Mouse (Mus musculus) heart, embryonic 13.5 days (tissue): Measurements from ENCODE around the gene Trp73. TPM values are rescaled to one million over a fixed set of nuclear protein-coding genes. Genes with fewer than 3 reads are reported as not detected.

Source experiments
- ATAC-seq: fragments of 200-750 bp; cut with Nextera tagmentation; 2 replicates; pipeline ENCODE4 v1.8.0; 2017; ENCODE audit warnings: moderate TSS enrichment; ENCODE audit not compliant: insufficient number of reproducible peaks, low FRiP score, low TSS enrichment; ENCODE audit errors: extremely low read depth
- H3K27ac ChIP-seq: fragments of 300-500 bp; sonication (generic); replicated peaks from 2 replicates; pipeline ENCODE4 v1.5.1; 2015; ENCODE audit warnings: moderate library complexity, mild to moderate bottlenecking, inconsistent platforms
- H3K27me3 ChIP-seq: fragments of 300-500 bp; sonication (generic); replicated peaks from 2 replicates; pipeline ENCODE4 v1.6.1; 2015; ENCODE audit warnings: mild to moderate bottlenecking, inconsistent platforms
- H3K36me3 ChIP-seq: fragments of 300-500 bp; sonication (generic); 2 replicates; pipeline ENCODE4 v1.6.1; 2015; ENCODE audit warnings: mild to moderate bottlenecking, inconsistent platforms
- H3K4me1 ChIP-seq: fragments of 300-500 bp; sonication (generic); 2 replicates; pipeline ENCODE4 v1.6.1; 2015; ENCODE audit warnings: inconsistent platforms
- H3K4me2 ChIP-seq: fragments of 300-500 bp; sonication (generic); 2 replicates; pipeline ENCODE4 v1.6.1; 2015; ENCODE audit warnings: inconsistent platforms, mild to moderate bottlenecking, moderate library complexity
- H3K4me3 ChIP-seq: fragments of 300-500 bp; sonication (generic); 2 replicates; pipeline ENCODE4 v1.5.1; 2015; ENCODE audit warnings: moderate library complexity, mild to moderate bottlenecking, inconsistent platforms
- H3K9ac ChIP-seq: fragments of 300-500 bp; sonication (generic); 2 replicates; pipeline ENCODE4 v1.6.1; 2015; ENCODE audit warnings: inconsistent platforms, mild to moderate bottlenecking, moderate library complexity
- H3K9me3 ChIP-seq: fragments of 300-500 bp; sonication (generic); 2 replicates; pipeline ENCODE4 v1.6.1; 2016; ENCODE audit warnings: inconsistent platforms
- WGBS: fragments of 180-500 bp; shearing (Covaris S2); methylation state at CpG from one replicate; pipeline ENCODE4 v1.1.7; 2015; ENCODE audit warnings: mixed read lengths; 5-methylcytosine and 5-hydroxymethylcytosine counted together
- polyA plus RNA-seq: library from polyadenylated mRNA; unstranded; fragments of >200 nt; fragmentation: Nextera tagmentation; extraction: Ambion mirVana; gene quantifications from 2 replicates; pipeline ENCODE4 v1.2.1, GENCODE M21; 2015

Gene Trp73
- polyA plus RNA-seq, 1 experiment from 2014 or later, result 0.07 TPM

GRCm38 (mm10) chr4:154122374-154122773, 17.6 kb downstream of the Trp73 start:
- Histone ChIP-seq H3K27ac (no peak overlapping the region), H3K36me3 (no peaks in the 10 kb centered on the region), H3K27me3 (peaks cover 79% of the 10 kb centered on the region), H3K4me1 (no peaks in the 10 kb centered on the region), H3K4me2 (no peak overlapping the region), H3K9me3 (no peaks in the 10 kb centered on the region), H3K4me3 (no peak overlapping the region), H3K9ac (no peak overlapping the region)
- ATAC-seq, result no peak
- WGBS, result 64% methylated on average over 7 of the region's 7 CpGs

DNA sequence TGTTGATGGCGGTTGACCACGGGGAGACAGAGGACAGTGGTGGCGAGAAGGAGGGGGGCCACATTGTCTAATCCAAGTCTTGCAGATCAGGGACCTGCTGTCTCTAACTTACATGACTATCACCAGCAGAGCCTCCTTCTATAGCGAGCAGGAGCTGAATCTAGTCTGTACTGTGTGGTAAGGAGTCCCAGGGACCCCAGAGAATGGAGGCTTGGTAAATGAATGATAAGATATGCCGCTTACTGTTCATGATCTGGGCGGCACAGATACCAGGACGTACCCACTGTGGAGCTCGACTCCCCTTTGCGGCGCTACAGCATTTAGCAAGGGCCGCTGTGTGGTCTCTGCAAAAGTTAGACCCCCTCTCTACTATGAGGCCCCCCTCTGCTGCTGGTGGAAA, 18.2 kb downstream of the Trp73 start:
- H3K4me1 ChIP-seq, result no peaks in the 10 kb centered on the region

GRCm38 (mm10) chr4:154119208-154119607, 20.8 kb downstream of the Trp73 start:
- 67% methylated on average over 9 of the region's 9 CpGs for WGBS
- no peaks in the 10 kb centered on the region for H3K4me1 ChIP-seq

More for the DNA sequence above, 18.2 kb downstream of the Trp73 start:
- ATAC-seq, result no peak
- Histone ChIP-seq H3K36me3 (no peaks in the 10 kb centered on the region), H3K4me3 (no peak overlapping the region), H3K27ac (no peak overlapping the region), H3K27me3 (peaks cover 73% of the 10 kb centered on the region), H3K9me3 (no peaks in the 10 kb centered on the region), H3K4me2 (no peak overlapping the region), H3K9ac (no peak overlapping the region)
- 64% methylated on average over 11 of the region's 11 CpGs for WGBS

DNA sequence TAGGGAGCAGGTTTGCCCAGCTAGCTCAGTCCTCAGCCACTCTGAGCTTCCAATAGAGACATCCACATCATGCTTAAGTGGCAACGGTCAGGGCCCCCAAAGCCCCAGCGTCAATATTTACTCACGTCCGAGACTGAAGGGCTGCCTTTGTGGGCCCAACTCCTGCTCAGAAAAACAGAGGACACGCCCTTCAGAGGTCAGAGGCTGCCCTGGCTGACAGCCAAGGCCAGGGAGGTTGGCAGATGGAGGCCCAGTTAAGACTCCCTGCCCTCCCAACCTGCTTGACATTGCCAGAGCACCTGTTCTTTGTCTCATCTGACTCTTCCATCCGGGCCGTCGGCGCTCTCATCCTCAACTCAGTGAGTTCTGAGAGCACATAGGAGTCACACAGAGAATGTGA, 21.2 kb downstream of the Trp73 start:
- WGBS, result 66% methylated on average over 9 of the region's 9 CpGs
- ATAC-seq, result no peak
- no peaks in the 10 kb centered on the region for H3K9me3 ChIP-seq

More at GRCm38 (mm10) chr4:154119208-154119607, 20.8 kb downstream of the Trp73 start:
- H3K36me3 ChIP-seq, result no peaks in the 10 kb centered on the region
- no peak for ATAC-seq
- H3K4me2 ChIP-seq, result no peak overlapping the region
- no peak overlapping the region for H3K9ac ChIP-seq
- H3K4me3 ChIP-seq, result no peak overlapping the region
- peaks cover 57% of the 10 kb centered on the region for H3K27me3 ChIP-seq
- H3K9me3 ChIP-seq, result no peaks in the 10 kb centered on the region
- H3K27ac ChIP-seq, result no peak overlapping the region

DNA sequence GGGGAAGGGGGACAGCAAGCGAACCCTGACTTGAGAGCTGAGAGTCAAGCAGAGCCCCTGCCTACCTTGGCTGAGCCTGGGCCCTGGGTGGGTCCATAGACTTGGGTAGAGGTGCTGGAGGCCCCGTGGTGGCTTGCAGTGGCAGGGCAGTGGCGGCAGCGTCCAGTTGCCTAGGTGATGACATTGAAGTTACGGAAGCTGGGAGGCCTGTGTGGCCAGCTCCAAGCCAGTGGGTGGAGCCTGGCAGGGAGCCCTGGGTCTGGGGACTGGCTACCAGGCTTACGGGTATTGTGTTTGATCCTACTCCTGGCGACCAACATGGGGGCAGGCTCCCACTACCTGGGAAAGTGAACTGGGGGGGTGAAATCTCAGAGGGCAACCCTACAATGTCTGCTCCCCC, 23.6 kb downstream of the Trp73 start:
- H3K4me3 ChIP-seq, result no peak overlapping the region
- H3K4me1 ChIP-seq, result no peaks in the 10 kb centered on the region
- H3K27ac ChIP-seq, result no peak overlapping the region
- H3K9ac ChIP-seq, result no peak overlapping the region
- ATAC-seq, result no peak
- no peak overlapping the region for H3K4me2 ChIP-seq
- H3K9me3 ChIP-seq, result no peaks in the 10 kb centered on the region
- WGBS, result 42% methylated on average over 7 of the region's 7 CpGs
- no peaks in the 10 kb centered on the region for H3K36me3 ChIP-seq
- peaks cover 38% of the 10 kb centered on the region for H3K27me3 ChIP-seq

More for the DNA sequence above, 21.2 kb downstream of the Trp73 start:
- no peak overlapping the region for H3K27ac ChIP-seq
- H3K9ac ChIP-seq, result no peak overlapping the region
- no peaks in the 10 kb centered on the region for H3K4me1 ChIP-seq
- H3K27me3 ChIP-seq, result peaks cover 53% of the 10 kb centered on the region
- no peak overlapping the region for H3K4me2 ChIP-seq
- no peak overlapping the region for H3K4me3 ChIP-seq
- no peaks in the 10 kb centered on the region for H3K36me3 ChIP-seq

- peaks cover 74% of the 10 kb centered on the region for H3K27me3 ChIP-seq
- no peaks in the 10 kb centered on the region for H3K36me3 ChIP-seq
- H3K9ac ChIP-seq, result no peak overlapping the region
- ATAC-seq, result no peak
- no peak overlapping the region for H3K4me2 ChIP-seq
- WGBS, result 72% methylated on average over 11 of the region's 11 CpGs
- H3K9me3 ChIP-seq, result no peaks in the 10 kb centered on the region
- H3K4me3 ChIP-seq, result no peak overlapping the region
- H3K4me1 ChIP-seq, result 0 out of 2 replicates have a peak, but pooled peaks cover 3% of the 10 kb centered on the region
- H3K27ac ChIP-seq, result no peak overlapping the region
These were observed 30.2 kb downstream of the Trp73 start for GRCm38 (mm10) chr4:154109850-154110243.

DNA sequence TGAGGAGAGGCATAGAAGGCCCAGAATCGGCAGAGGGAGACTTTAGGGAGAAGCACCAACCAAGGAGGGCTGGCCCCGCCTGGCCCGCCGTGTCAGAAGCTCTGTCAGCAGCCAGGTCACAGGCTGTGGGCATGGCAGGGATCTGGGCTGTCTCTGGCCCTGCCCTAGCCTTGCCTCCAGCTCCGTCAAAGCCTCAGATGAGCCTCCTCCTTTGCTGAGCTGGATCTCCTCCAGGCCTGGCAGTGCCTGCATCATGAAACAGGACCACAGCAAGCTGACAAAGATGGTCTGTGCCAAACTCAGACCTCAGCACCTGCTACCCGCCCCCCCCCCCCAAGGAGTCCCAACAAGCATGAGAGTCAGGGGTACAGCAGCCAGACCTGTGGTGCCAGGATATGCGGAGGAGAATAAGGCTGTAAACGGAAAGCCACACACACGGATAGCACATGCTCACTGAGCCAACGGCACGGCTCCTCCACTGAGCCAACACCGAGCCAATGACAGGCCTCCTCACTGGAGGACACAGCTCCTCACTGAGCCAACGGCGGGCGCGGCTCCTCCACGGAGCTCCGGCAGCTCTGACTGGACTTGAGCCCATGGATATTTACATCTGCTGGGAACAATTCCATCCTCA, 30.7 kb downstream of the Trp73 start:
- WGBS, result 42% methylated on average over 18 of the region's 18 CpGs
- H3K36me3 ChIP-seq, result no peaks in the 10 kb centered on the region
- no peaks in the 10 kb centered on the region for H3K9me3 ChIP-seq
- peaks cover 76% of the 10 kb centered on the region for H3K27me3 ChIP-seq
- H3K4me2 ChIP-seq, result no peak overlapping the region
- H3K4me1 ChIP-seq, result 0 out of 2 replicates have a peak, but pooled peaks cover 3% of the 10 kb centered on the region
- no peak overlapping the region for H3K4me3 ChIP-seq
- no peak overlapping the region for H3K9ac ChIP-seq
- ATAC-seq, result no peak
- H3K27ac ChIP-seq, result no peak overlapping the region

- ATAC-seq, result no peak
- H3K9me3 ChIP-seq, result no peaks in the 10 kb centered on the region
- 66% methylated on average over 13 of the region's 13 CpGs for WGBS
These were observed 33.4 kb downstream of the Trp73 start for GRCm38 (mm10) chr4:154106497-154107061.

GRCm38 (mm10) chr4:154105381-154106001, 34.5 kb downstream of the Trp73 start:
- Histone ChIP-seq H3K9ac (no peak overlapping the region), H3K4me2 (peak overlapping the region; percentile 58), H3K36me3 (no peaks in the 10 kb centered on the region), H3K4me1 (0 out of 2 replicates have a peak, but pooled peaks cover 3% of the 10 kb centered on the region), H3K27ac (no peak overlapping the region), H3K4me3 (peak overlapping the region; percentile 30), H3K27me3 (peaks cover 98% of the 10 kb centered on the region), H3K9me3 (no peaks in the 10 kb centered on the region)
- ATAC-seq, result no peak
- WGBS, result 29% methylated on average over 20 of the region's 20 CpGs

More at GRCm38 (mm10) chr4:154106497-154107061, 33.4 kb downstream of the Trp73 start:
- no peak overlapping the region for H3K4me2 ChIP-seq
- H3K9ac ChIP-seq, result no peak overlapping the region
- no peak overlapping the region for H3K27ac ChIP-seq
- H3K36me3 ChIP-seq, result no peaks in the 10 kb centered on the region
- 0 out of 2 replicates have a peak, but pooled peaks cover 3% of the 10 kb centered on the region for H3K4me1 ChIP-seq
- H3K27me3 ChIP-seq, result peaks cover 97% of the 10 kb centered on the region
- no peak overlapping the region for H3K4me3 ChIP-seq

GRCm38 (mm10) chr4:154103912-154104311, 36.1 kb downstream of the Trp73 start:
- Histone ChIP-seq H3K36me3 (no peaks in the 10 kb centered on the region), H3K27me3 (peaks cover 98% of the 10 kb centered on the region), H3K27ac (no peak overlapping the region), H3K9ac (no peak overlapping the region), H3K9me3 (no peaks in the 10 kb centered on the region), H3K4me1 (0 out of 2 replicates have a peak, but pooled peaks cover 3% of the 10 kb centered on the region), H3K4me2 (no peak overlapping the region), H3K4me3 (no peak overlapping the region)
- 71% methylated on average over 10 of the region's 10 CpGs for WGBS
- ATAC-seq, result no peak

GRCm38 (mm10) chr4:154103386-154103785, 36.6 kb downstream of the Trp73 start:
- Histone ChIP-seq H3K4me2 (no peak overlapping the region), H3K4me3 (no peak overlapping the region), H3K27ac (no peak overlapping the region), H3K4me1 (0 out of 2 replicates have a peak, but pooled peaks cover 3% of the 10 kb centered on the region), H3K27me3 (peaks cover 99% of the 10 kb centered on the region), H3K9me3 (no peaks in the 10 kb centered on the region), H3K36me3 (no peaks in the 10 kb centered on the region), H3K9ac (no peak overlapping the region)
- ATAC-seq, result no peak
- WGBS, result 64% methylated on average over 8 of the region's 8 CpGs
